Mouse (Mus musculus): ENCODE results near the gene Cct4. TPM values are rescaled to one million over a fixed set of nuclear protein-coding genes. Genes with fewer than 3 reads are reported as not detected.
A peak's percentile ranks its signal among the peaks of the same experiment; 100 is the strongest.

The Cct4 gene
- total and polyA plus RNA-seq, 3 experiments, result 387 to 567 (median 552) TPM

DNA sequence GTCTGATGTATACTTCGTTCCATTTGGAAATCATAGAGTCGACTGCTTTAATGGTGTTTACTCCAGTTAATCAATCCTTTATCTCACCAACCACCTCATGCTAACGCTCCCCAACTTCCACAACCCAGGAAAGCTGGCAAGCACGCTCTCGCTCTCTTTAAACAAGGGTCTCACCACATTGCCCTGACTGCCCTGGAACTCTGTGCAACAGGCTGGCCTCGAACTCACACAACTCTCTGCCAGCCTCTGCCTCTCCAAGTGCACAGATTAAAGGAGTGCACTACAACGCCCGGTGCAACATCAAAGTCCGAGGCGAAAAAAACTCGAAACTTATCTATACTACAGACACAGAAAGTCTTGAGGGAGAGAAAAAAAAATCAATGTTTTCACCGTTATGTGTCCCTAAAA is 8.8 kb upstream of the Cct4 start:
- Histone ChIP-seq H3K27me3 (ENCODE audit: control insufficient read depth in 1 of 2, insufficient read depth in 2 of 2, low read length in 2 of 2) (no peaks in the 10 kb centered on the region), H3K9ac (ENCODE audit: control insufficient read depth, low read depth, low read length, poor library complexity, severe bottlenecking) (peak overlapping the region; percentile 73), H3K27ac (ENCODE audit: control insufficient read depth, low read depth, low read length) (peak overlapping the region; percentile 88), H3K9me3 (replicated peaks; ENCODE audit: insufficient read depth, low read length) (no peaks in the 10 kb centered on the region), H3K4me1 (ENCODE audit: control insufficient read depth in 1 of 2, insufficient read depth in 2 of 2, low read length in 2 of 2) (peaks cover 9 to 18% of the 10 kb centered on the region in 2 experiments; a peak in 3 of 4 replicates), H3K79me2 (ENCODE audit: control insufficient read depth, insufficient read depth, low read length, poor library complexity) (peaks cover 40% of the 10 kb centered on the region), H3K36me3 (ENCODE audit: control insufficient read depth in 1 of 2, insufficient read depth in 2 of 2, low read length in 2 of 2) (peaks cover 0 to 38% of the 10 kb centered on the region in 2 experiments; a peak in 2 of 4 replicates), H3K4me3 (ENCODE audit: control insufficient read depth in 1 of 2, insufficient read depth in 1 of 2, low read depth in 2 of 2, low read length in 2 of 2) (peak overlapping the region; percentile 60 to 65)
- TF ChIP-seq EP300 (IDR thresholded peaks at IDR 0.05; ENCODE audit: low read depth in 1 of 2, low read length in 2 of 2) (peak in 1 of 2 experiments; percentile 54; a peak in 2 of 4 replicates), ZNF384 (IDR thresholded peaks at IDR 0.05; ENCODE audit: low read depth, low read length) (peak; percentile 54; the same call in 1 of the 2 replicates), HCFC1 (IDR thresholded peaks at IDR 0.05; ENCODE audit: low read depth, low read length) (no peak), UBTF (IDR thresholded peaks at IDR 0.05; ENCODE audit: borderline replicate concordance, insufficient read depth, low read depth, low read length) (no peak), SIN3A (IDR thresholded peaks at IDR 0.05; ENCODE audit: low read length) (peak; percentile 66), RCOR1 (IDR thresholded peaks at IDR 0.05; ENCODE audit: low read depth, low read length) (no peak), TAL1 (IDR thresholded peaks at IDR 0.05; ENCODE audit: low read length) (no peak), NELFE (IDR thresholded peaks at IDR 0.05; ENCODE audit: low read depth, low read length) (no peak), MAX (IDR thresholded peaks at IDR 0.05; ENCODE audit: low read length) (peak; percentile 57), JUND (IDR thresholded peaks at IDR 0.05; ENCODE audit: low read depth, low read length) (no peak), MYC (IDR thresholded peaks at IDR 0.05; ENCODE audit: low read depth, low read length) (peak; percentile 54; the same call in 1 of the 2 replicates)
- DNase-seq (ENCODE audit: low read depth, low spot score), result no peak

DNA sequence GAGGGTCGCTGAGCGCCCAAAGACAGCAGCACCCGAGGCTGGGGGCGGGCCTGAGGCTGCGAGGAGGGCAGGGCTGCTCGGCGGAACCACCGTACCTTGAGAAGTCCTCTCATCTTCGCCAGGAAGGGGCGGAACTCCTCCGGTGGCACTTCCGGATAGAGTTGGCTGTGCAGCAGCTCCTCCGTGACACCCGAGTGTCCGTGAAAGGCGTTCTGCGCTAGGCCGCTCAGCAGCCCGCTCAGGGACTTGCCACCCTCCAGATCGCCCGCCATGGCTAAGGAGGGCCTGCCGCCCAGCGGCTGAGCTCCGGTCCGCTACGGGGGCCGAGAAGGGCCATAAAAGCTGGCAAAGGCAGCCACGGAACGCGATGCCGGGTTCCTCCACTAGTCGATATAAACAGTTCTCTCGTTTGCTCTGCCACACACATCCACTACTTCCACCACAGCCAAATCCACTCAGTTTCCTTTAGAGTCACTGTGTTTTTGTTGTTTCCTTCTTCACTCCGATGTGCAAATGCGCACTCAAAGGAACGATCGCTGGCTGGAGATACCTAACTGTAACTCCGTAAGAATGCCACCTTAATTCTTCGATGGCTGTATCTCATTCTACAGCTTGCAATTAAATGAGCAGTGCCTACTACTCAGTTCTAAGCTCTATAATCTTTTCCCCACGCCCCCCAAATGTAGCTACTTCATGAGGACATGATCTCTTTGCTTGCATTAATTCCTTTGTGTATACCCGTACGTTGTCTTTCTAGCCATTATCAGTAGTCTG is 8.1 kb upstream of the Cct4 start, which contains the start of the genes Gm28048 and Commd1:
TSS of gene Gm28048 (minus strand) at position 107 of the 774 bp plus-strand sequence.
TSS of gene Commd1 (minus strand) at position 399 of the 774 bp plus-strand sequence.
- H3K4me3 ChIP-seq (ENCODE audit: control insufficient read depth in 1 of 2, insufficient read depth in 1 of 2, low read depth in 2 of 2, low read length in 2 of 2), result peak within 1 kb of the TSS; percentile 60 to 65
- H3K36me3 ChIP-seq (ENCODE audit: control insufficient read depth in 1 of 2, insufficient read depth in 2 of 2, low read length in 2 of 2), result peaks cover 0 to 33% of the 10 kb centered on the region in 2 experiments; a peak in 2 of 4 replicates
- H3K27ac ChIP-seq (ENCODE audit: control insufficient read depth, low read depth, low read length), result peak within 1 kb of the TSS; percentile 88
- peaks cover 33% of the 10 kb centered on the region for H3K79me2 ChIP-seq (ENCODE audit: control insufficient read depth, insufficient read depth, low read length, poor library complexity)
- H3K9me3 ChIP-seq (replicated peaks; ENCODE audit: insufficient read depth, low read length), result no peaks in the 10 kb centered on the region
- H3K27me3 ChIP-seq (ENCODE audit: control insufficient read depth in 1 of 2, insufficient read depth in 2 of 2, low read length in 2 of 2), result no peaks in the 10 kb centered on the region
- peak; percentile 98 for DNase-seq (ENCODE audit: low read depth, low spot score)
- peak within 1 kb of the TSS; percentile 73 for H3K9ac ChIP-seq (ENCODE audit: control insufficient read depth, low read depth, low read length, poor library complexity, severe bottlenecking)
- peaks cover 9 to 15% of the 10 kb centered on the region in 2 experiments; a peak in 3 of 4 replicates for H3K4me1 ChIP-seq (ENCODE audit: control insufficient read depth in 1 of 2, insufficient read depth in 2 of 2, low read length in 2 of 2)
- TF ChIP-seq NRF1 (IDR thresholded peaks at IDR 0.05; ENCODE audit: insufficient read depth, low read depth, low read length, poor library complexity, severe bottlenecking) (no peak), MYC (IDR thresholded peaks at IDR 0.05; ENCODE audit: low read depth, low read length) (peak; percentile 49; the same call in 1 of the 2 replicates), CTCF (IDR thresholded peaks at IDR 0.05 in 2 of 3, conservative IDR thresholded peaks at IDR 0.05 in 1 of 3; ENCODE audit: control insufficient read depth in 1 of 3, insufficient read depth in 1 of 3, low read depth in 2 of 3, low read length in 3 of 3, poor library complexity in 1 of 3, severe bottlenecking in 1 of 3) (peak in 2 of 3 experiments; percentile 43 to 61; a peak in 5 of 6 replicates), HCFC1 (IDR thresholded peaks at IDR 0.05; ENCODE audit: low read depth, low read length) (peak; percentile 86), USF1 (IDR thresholded peaks at IDR 0.05; ENCODE audit: low read depth, low read length) (no peak), EP300 (IDR thresholded peaks at IDR 0.05; ENCODE audit: low read depth in 1 of 2, low read length in 2 of 2) (no peak; a peak in 1 of 4 replicates), GATA1 (IDR thresholded peaks at IDR 0.05; ENCODE audit: low read depth, low read length) (peak; percentile 47; the same call in 1 of the 2 replicates), NELFE (IDR thresholded peaks at IDR 0.05; ENCODE audit: low read depth, low read length) (peak; percentile 92), POLR2A (IDR thresholded peaks at IDR 0.05; ENCODE audit: control insufficient read depth in 1 of 2, insufficient read depth in 1 of 2, low read depth in 1 of 2, low read length in 2 of 2, poor library complexity in 1 of 2) (peak; percentile 93 to 95), CHD2 (IDR thresholded peaks at IDR 0.05; ENCODE audit: low read length) (no peak), TBP (IDR thresholded peaks at IDR 0.05; ENCODE audit: low read depth, low read length) (peak; percentile 81), TCF12 (IDR thresholded peaks at IDR 0.05; ENCODE audit: low read depth, low read length) (peak; percentile 61), POLR2AphosphoS2 (IDR thresholded peaks at IDR 0.05; ENCODE audit: low read length) (peak; percentile 91), ETS1 (IDR thresholded peaks at IDR 0.05; ENCODE audit: low read depth, low read length) (peak; percentile 59), ELF1 (IDR thresholded peaks at IDR 0.05; ENCODE audit: low read depth, low read length) (peak; percentile 84), SMC3 (IDR thresholded peaks at IDR 0.05; ENCODE audit: low read depth, low read length) (no peak), MAFK (IDR thresholded peaks at IDR 0.05; ENCODE audit: borderline replicate concordance, low read depth, low read length) (no peak), ZKSCAN1 (IDR thresholded peaks at IDR 0.05; ENCODE audit: low read depth, low read length) (no peak), MYB (IDR thresholded peaks at IDR 0.05; ENCODE audit: low read depth, low read length) (no peak), TAL1 (IDR thresholded peaks at IDR 0.05; ENCODE audit: low read length) (no peak), E2F4 (IDR thresholded peaks at IDR 0.05; ENCODE audit: borderline replicate concordance, low read depth, low read length) (0 out of 2 replicates have a peak, but pooled peaks have one; percentile 63), ZMIZ1 (IDR thresholded peaks at IDR 0.05; ENCODE audit: low read depth, low read length) (peak; percentile 87), SIN3A (IDR thresholded peaks at IDR 0.05; ENCODE audit: low read length) (peak; percentile 80), KAT2A (conservative IDR thresholded peaks at IDR 0.05; ENCODE audit: low read depth, low read length) (no peak; the same call in 1 of the 2 replicates)

All from MEL (cell line).